Mouse (Mus musculus) embryonic fibroblast, embryonic 13.5 days (primary cell): ENCODE measurements at regions not wholly inside any gene's neighbourhood (a gene's known extent, or its start where the extent isn't known, plus 50 kb on each side); places are given as distances from the start of the nearest gene placed in this dataset.

Experiments
- CTCF ChIP-seq: IDR thresholded peaks from 2 replicates; pipeline ENCODE4 v1.5.1; 2011; ENCODE audit warnings: mild to moderate bottlenecking, control low read depth, low read length, moderate library complexity, borderline replicate concordance; ENCODE audit not compliant: insufficient read depth
- POLR2A ChIP-seq: IDR thresholded peaks from 2 replicates; pipeline ENCODE4 v1.6.1; 2011; ENCODE audit warnings: low read depth, mild to moderate bottlenecking, control low read depth, low read length, moderate library complexity

- TF ChIP-seq POLR2A: no peak
- no peak for TF ChIP-seq CTCF
Measured at GRCm38 (mm10) chr7:111355088-111355656, 272.3 kb upstream of the Eif4g2 start.
